Mouse (Mus musculus): ENCODE measurements at regions not wholly inside any gene's neighbourhood (a gene's known extent, or its start where the extent isn't known, plus 50 kb on each side); places are given as distances from the start of the nearest gene placed in this dataset.

GRCm38 (mm10) chr1:10771793-10772192 lies 642.1 kb upstream of the A830018L16Rik start:
- H3K27me3 ChIP-seq (ENCODE audit: insufficient read depth, low read length): no peaks in the 10 kb centered on the region
- H3K9ac ChIP-seq (replicated peaks; ENCODE audit: low read length): no peak overlapping the region
- no peaks in the 10 kb centered on the region for H3K9me3 ChIP-seq (ENCODE audit: low read length)
- no peaks in the 10 kb centered on the region for H3K4me1 ChIP-seq (ENCODE audit: insufficient read depth, low read length)
- 67% methylated on average over 3 of the region's 3 CpGs for WGBS
- ATAC-seq (ENCODE audit: low FRiP score, low TSS enrichment): no peak
- no peak overlapping the region for H3K4me3 ChIP-seq (ENCODE audit: low read length)
- no peaks in the 10 kb centered on the region for H3K36me3 ChIP-seq (ENCODE audit: insufficient read depth, low read length)
- H3K27ac ChIP-seq (ENCODE audit: low read length): no peak overlapping the region
- H3K4me2 ChIP-seq (replicated peaks; ENCODE audit: low read depth, low read length): no peak overlapping the region

GRCm38 (mm10) chr1:10794074-10794783 lies 619.7 kb upstream of the A830018L16Rik start:
- Histone ChIP-seq H3K36me3 (ENCODE audit: insufficient read depth, low read length) (no peaks in the 10 kb centered on the region), H3K4me1 (ENCODE audit: insufficient read depth, low read length) (no peaks in the 10 kb centered on the region), H3K4me3 (ENCODE audit: low read length) (no peak overlapping the region), H3K27ac (ENCODE audit: low read length) (no peak overlapping the region), H3K27me3 (ENCODE audit: insufficient read depth, low read length) (no peaks in the 10 kb centered on the region), H3K4me2 (replicated peaks; ENCODE audit: low read depth, low read length) (no peak overlapping the region), H3K9me3 (ENCODE audit: low read length) (no peaks in the 10 kb centered on the region), H3K9ac (replicated peaks; ENCODE audit: low read length) (no peak overlapping the region)
- 65% methylated on average over 6 of the region's 6 CpGs for WGBS
- no peak for ATAC-seq (ENCODE audit: low FRiP score, low TSS enrichment)

GRCm38 (mm10) chr1:10835653-10836415 lies 578.1 kb upstream of the A830018L16Rik start:
- H3K9me3 ChIP-seq (ENCODE audit: low read length): 0 out of 2 replicates have a peak, but pooled peaks cover 2% of the 10 kb centered on the region
- H3K9ac ChIP-seq (replicated peaks; ENCODE audit: low read length): no peak overlapping the region
- H3K27me3 ChIP-seq (ENCODE audit: insufficient read depth, low read length): no peaks in the 10 kb centered on the region
- no peaks in the 10 kb centered on the region for H3K4me1 ChIP-seq (ENCODE audit: insufficient read depth, low read length)
- no peaks in the 10 kb centered on the region for H3K36me3 ChIP-seq (ENCODE audit: insufficient read depth, low read length)
- no peak; the same call in 1 of the 2 replicates for ATAC-seq (ENCODE audit: low FRiP score, low TSS enrichment)
- H3K4me3 ChIP-seq (ENCODE audit: low read length): no peak overlapping the region
- WGBS: 60% methylated on average over 6 of the region's 6 CpGs
- no peak overlapping the region for H3K27ac ChIP-seq (ENCODE audit: low read length)
- H3K4me2 ChIP-seq (replicated peaks; ENCODE audit: low read depth, low read length): no peak overlapping the region

- 86% methylated on average over 2 of the region's 2 CpGs for WGBS
- no peak overlapping the region for H3K4me3 ChIP-seq (ENCODE audit: low read length)
- no peaks in the 10 kb centered on the region for H3K4me1 ChIP-seq (ENCODE audit: insufficient read depth, low read length)
- H3K9me3 ChIP-seq (ENCODE audit: low read length): 0 out of 2 replicates have a peak, but pooled peaks cover 2% of the 10 kb centered on the region
- no peak for ATAC-seq (ENCODE audit: low FRiP score, low TSS enrichment)
- H3K27ac ChIP-seq (ENCODE audit: low read length): no peak overlapping the region
- no peaks in the 10 kb centered on the region for H3K27me3 ChIP-seq (ENCODE audit: insufficient read depth, low read length)
- H3K9ac ChIP-seq (replicated peaks; ENCODE audit: low read length): no peak overlapping the region
- no peak overlapping the region for H3K4me2 ChIP-seq (replicated peaks; ENCODE audit: low read depth, low read length)
- H3K36me3 ChIP-seq (ENCODE audit: insufficient read depth, low read length): no peaks in the 10 kb centered on the region
Observed at GRCm38 (mm10) chr1:10837180-10837579, 576.7 kb upstream of the A830018L16Rik start.

GRCm38 (mm10) chr1:10852934-10853333 lies 561.0 kb upstream of the A830018L16Rik start:
- Histone ChIP-seq H3K9me3 (ENCODE audit: low read length) (no peaks in the 10 kb centered on the region), H3K27me3 (ENCODE audit: insufficient read depth, low read length) (no peaks in the 10 kb centered on the region), H3K36me3 (ENCODE audit: insufficient read depth, low read length) (no peaks in the 10 kb centered on the region), H3K4me1 (ENCODE audit: insufficient read depth, low read length) (no peaks in the 10 kb centered on the region), H3K27ac (ENCODE audit: low read length) (no peak overlapping the region), H3K4me2 (replicated peaks; ENCODE audit: low read depth, low read length) (no peak overlapping the region), H3K9ac (replicated peaks; ENCODE audit: low read length) (no peak overlapping the region), H3K4me3 (ENCODE audit: low read length) (no peak overlapping the region)
- no peak for ATAC-seq (ENCODE audit: low FRiP score, low TSS enrichment)
- WGBS: 78% methylated on average over 2 of the region's 2 CpGs

GRCm38 (mm10) chr1:10854495-10854894 lies 559.4 kb upstream of the A830018L16Rik start:
- no peaks in the 10 kb centered on the region for H3K27me3 ChIP-seq (ENCODE audit: insufficient read depth, low read length)
- H3K9ac ChIP-seq (replicated peaks; ENCODE audit: low read length): no peak overlapping the region
- 29% methylated on average over 1 of the region's 1 CpGs for WGBS
- ATAC-seq (ENCODE audit: low FRiP score, low TSS enrichment): no peak
- H3K9me3 ChIP-seq (ENCODE audit: low read length): no peaks in the 10 kb centered on the region
- no peak overlapping the region for H3K27ac ChIP-seq (ENCODE audit: low read length)
- H3K4me3 ChIP-seq (ENCODE audit: low read length): no peak overlapping the region
- H3K4me2 ChIP-seq (replicated peaks; ENCODE audit: low read depth, low read length): no peak overlapping the region
- no peaks in the 10 kb centered on the region for H3K4me1 ChIP-seq (ENCODE audit: insufficient read depth, low read length)
- no peaks in the 10 kb centered on the region for H3K36me3 ChIP-seq (ENCODE audit: insufficient read depth, low read length)

GRCm38 (mm10) chr1:10871163-10871853 lies 542.6 kb upstream of the A830018L16Rik start:
- no peaks in the 10 kb centered on the region for H3K36me3 ChIP-seq (ENCODE audit: insufficient read depth, low read length)
- WGBS: 90% methylated on average over 5 of the region's 5 CpGs
- no peak overlapping the region for H3K27ac ChIP-seq (ENCODE audit: low read length)
- no peak for ATAC-seq (ENCODE audit: low FRiP score, low TSS enrichment)
- no peaks in the 10 kb centered on the region for H3K4me1 ChIP-seq (ENCODE audit: insufficient read depth, low read length)
- H3K9me3 ChIP-seq (ENCODE audit: low read length): no peaks in the 10 kb centered on the region
- no peak overlapping the region for H3K4me2 ChIP-seq (replicated peaks; ENCODE audit: low read depth, low read length)
- H3K9ac ChIP-seq (replicated peaks; ENCODE audit: low read length): no peak overlapping the region
- H3K27me3 ChIP-seq (ENCODE audit: insufficient read depth, low read length): no peaks in the 10 kb centered on the region
- H3K4me3 ChIP-seq (ENCODE audit: low read length): no peak overlapping the region

- ATAC-seq (ENCODE audit: low FRiP score, low TSS enrichment): no peak
- Histone ChIP-seq H3K4me2 (replicated peaks; ENCODE audit: low read depth, low read length) (no peak overlapping the region), H3K4me3 (ENCODE audit: low read length) (no peak overlapping the region), H3K9me3 (ENCODE audit: low read length) (no peaks in the 10 kb centered on the region), H3K9ac (replicated peaks; ENCODE audit: low read length) (no peak overlapping the region), H3K27me3 (ENCODE audit: insufficient read depth, low read length) (no peaks in the 10 kb centered on the region), H3K36me3 (ENCODE audit: insufficient read depth, low read length) (no peaks in the 10 kb centered on the region), H3K4me1 (ENCODE audit: insufficient read depth, low read length) (no peaks in the 10 kb centered on the region), H3K27ac (ENCODE audit: low read length) (no peak overlapping the region)
Observed at GRCm38 (mm10) chr1:10872266-10872665, 541.6 kb upstream of the A830018L16Rik start.

GRCm38 (mm10) chr1:10872726-10873125 lies 541.2 kb upstream of the A830018L16Rik start:
- H3K27me3 ChIP-seq (ENCODE audit: insufficient read depth, low read length): no peaks in the 10 kb centered on the region
- ATAC-seq (ENCODE audit: low FRiP score, low TSS enrichment): no peak
- no peak overlapping the region for H3K4me3 ChIP-seq (ENCODE audit: low read length)
- H3K4me1 ChIP-seq (ENCODE audit: insufficient read depth, low read length): no peaks in the 10 kb centered on the region
- no peaks in the 10 kb centered on the region for H3K9me3 ChIP-seq (ENCODE audit: low read length)
- WGBS: 72% methylated on average over 2 of the region's 2 CpGs
- no peak overlapping the region for H3K4me2 ChIP-seq (replicated peaks; ENCODE audit: low read depth, low read length)
- no peaks in the 10 kb centered on the region for H3K36me3 ChIP-seq (ENCODE audit: insufficient read depth, low read length)
- no peak overlapping the region for H3K9ac ChIP-seq (replicated peaks; ENCODE audit: low read length)
- H3K27ac ChIP-seq (ENCODE audit: low read length): no peak overlapping the region

Measured in kidney, embryonic 16.5 days (tissue).